Mouse (Mus musculus) G1E (cell line): ENCODE measurements at regions not wholly inside any gene's neighbourhood (a gene's known extent, or its start where the extent isn't known, plus 50 kb on each side); places are given as distances from the start of the nearest gene placed in this dataset.

Experiments used
- ATAC-seq: 2 replicates; pipeline ENCODE4 v1.8.0; 2016; ENCODE audit warnings: mild to moderate bottlenecking; ENCODE audit not compliant: insufficient number of reproducible peaks, poor library complexity, low FRiP score, severe bottlenecking; ENCODE audit errors: extremely low read depth
- DNase-seq: peaks from one replicate; pipeline ENCODE4 v3.0.0; 2012; ENCODE audit warnings: low spot score
- H3K27me3 ChIP-seq: 2 replicates; pipeline ENCODE4 v1.6.1; 2012; ENCODE audit warnings: mild to moderate bottlenecking, low read length, inconsistent platforms; ENCODE audit not compliant: insufficient read depth
- H3K36me3 ChIP-seq: replicated peaks from 2 replicates; pipeline ENCODE3; 2012; ENCODE audit warnings: mild to moderate bottlenecking, inconsistent platforms
- H3K4me1 ChIP-seq: 2 replicates; pipeline ENCODE4 v1.6.1; 2012; ENCODE audit warnings: low read depth, low read length, inconsistent platforms, mixed read lengths; ENCODE audit not compliant: insufficient read depth
- H3K4me3 ChIP-seq: 2 replicates; pipeline ENCODE4 v1.5.1; 2012; ENCODE audit warnings: low read depth, mild to moderate bottlenecking, inconsistent platforms, low read length, moderate library complexity, mixed read lengths
- H3K9me3 ChIP-seq: replicated peaks from 2 replicates; pipeline ENCODE4 v1.6.1; 2012; ENCODE audit warnings: inconsistent platforms
- CTCF ChIP-seq: IDR thresholded peaks from 2 replicates; pipeline ENCODE4 v1.5.1; 2012; ENCODE audit warnings: low read depth, low read length, inconsistent platforms, mixed read lengths
- GATA1 ChIP-seq: IDR thresholded peaks from 2 replicates; pipeline ENCODE4 v1.6.1; 2012; ENCODE audit warnings: borderline replicate concordance, low read length, inconsistent platforms, mixed read lengths
- GATA2 ChIP-seq: IDR thresholded peaks from 2 replicates; pipeline ENCODE4 v1.6.1; 2012; ENCODE audit warnings: low read depth, low read length, inconsistent platforms, borderline replicate concordance
- POLR2AphosphoS5 ChIP-seq: IDR thresholded peaks from 2 replicates; pipeline ENCODE4 v1.6.1; 2012; ENCODE audit warnings: low read depth, low read length, inconsistent platforms; ENCODE audit not compliant: insufficient replicate concordance
- TAL1 ChIP-seq: conservative IDR thresholded peaks from 2 replicates; pipeline ENCODE4 v1.6.1; 2012; ENCODE audit warnings: low read depth, low read length, inconsistent platforms, mixed read lengths

DNA sequence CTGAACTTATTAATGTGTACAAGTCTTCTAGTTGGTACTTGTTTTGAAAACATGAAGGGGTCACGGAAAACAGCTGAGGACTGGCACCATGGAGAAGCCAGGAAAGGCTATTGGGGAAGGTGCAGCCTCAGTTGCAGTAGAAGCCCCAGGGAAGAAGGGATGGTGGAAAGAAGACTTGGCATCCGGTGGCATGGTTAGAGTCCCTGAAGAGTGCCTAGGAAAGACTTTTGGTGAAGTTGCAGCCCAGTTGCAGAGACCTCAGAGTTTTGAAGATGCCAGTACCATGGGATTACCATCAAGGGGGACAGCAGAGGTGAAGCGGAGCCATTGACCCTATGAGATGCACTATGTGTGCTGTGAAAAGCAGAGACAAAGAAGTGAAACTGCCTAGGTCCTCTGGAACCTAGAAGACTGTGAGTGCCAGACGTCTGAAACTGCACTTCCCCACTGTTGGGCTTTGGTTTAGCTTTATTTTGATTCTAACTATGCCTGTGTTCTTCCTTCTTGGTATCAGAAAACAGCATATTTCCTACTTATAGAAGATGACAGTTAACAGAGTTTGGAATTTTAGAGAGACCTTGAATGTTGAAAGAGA, 96.9 kb upstream of the Zfp648 start:
- H3K4me3 ChIP-seq: no peak overlapping the region
- H3K9me3 ChIP-seq: no peaks in the 10 kb centered on the region
- DNase-seq: no peak
- no peaks in the 10 kb centered on the region for H3K4me1 ChIP-seq
- peaks cover 9% of the 10 kb centered on the region for H3K27me3 ChIP-seq
- TF ChIP-seq GATA1 (no peak), TAL1 (no peak), POLR2AphosphoS5 (no peak), CTCF (no peak), GATA2 (no peak)
- H3K36me3 ChIP-seq: no peaks in the 10 kb centered on the region
- no peak for ATAC-seq

GRCm38 (mm10) chr1:154104779-154105178, 96.2 kb upstream of the Zfp648 start:
- TF ChIP-seq POLR2AphosphoS5 (no peak), GATA1 (no peak), CTCF (no peak), GATA2 (no peak), TAL1 (no peak)
- Histone ChIP-seq H3K4me3 (no peak overlapping the region), H3K27me3 (peaks cover 10% of the 10 kb centered on the region), H3K4me1 (no peaks in the 10 kb centered on the region), H3K36me3 (no peaks in the 10 kb centered on the region), H3K9me3 (no peaks in the 10 kb centered on the region)
- DNase-seq (no peak), ATAC-seq (no peak)

GRCm38 (mm10) chr1:154112500-154112899, 88.5 kb upstream of the Zfp648 start:
- Histone ChIP-seq H3K4me3 (no peak overlapping the region), H3K36me3 (no peaks in the 10 kb centered on the region), H3K9me3 (no peaks in the 10 kb centered on the region), H3K4me1 (no peaks in the 10 kb centered on the region), H3K27me3 (peaks cover 17% of the 10 kb centered on the region)
- ATAC-seq (no peak), DNase-seq (no peak)
- TF ChIP-seq TAL1 (no peak), GATA1 (no peak), GATA2 (no peak), CTCF (no peak), POLR2AphosphoS5 (no peak)

DNA sequence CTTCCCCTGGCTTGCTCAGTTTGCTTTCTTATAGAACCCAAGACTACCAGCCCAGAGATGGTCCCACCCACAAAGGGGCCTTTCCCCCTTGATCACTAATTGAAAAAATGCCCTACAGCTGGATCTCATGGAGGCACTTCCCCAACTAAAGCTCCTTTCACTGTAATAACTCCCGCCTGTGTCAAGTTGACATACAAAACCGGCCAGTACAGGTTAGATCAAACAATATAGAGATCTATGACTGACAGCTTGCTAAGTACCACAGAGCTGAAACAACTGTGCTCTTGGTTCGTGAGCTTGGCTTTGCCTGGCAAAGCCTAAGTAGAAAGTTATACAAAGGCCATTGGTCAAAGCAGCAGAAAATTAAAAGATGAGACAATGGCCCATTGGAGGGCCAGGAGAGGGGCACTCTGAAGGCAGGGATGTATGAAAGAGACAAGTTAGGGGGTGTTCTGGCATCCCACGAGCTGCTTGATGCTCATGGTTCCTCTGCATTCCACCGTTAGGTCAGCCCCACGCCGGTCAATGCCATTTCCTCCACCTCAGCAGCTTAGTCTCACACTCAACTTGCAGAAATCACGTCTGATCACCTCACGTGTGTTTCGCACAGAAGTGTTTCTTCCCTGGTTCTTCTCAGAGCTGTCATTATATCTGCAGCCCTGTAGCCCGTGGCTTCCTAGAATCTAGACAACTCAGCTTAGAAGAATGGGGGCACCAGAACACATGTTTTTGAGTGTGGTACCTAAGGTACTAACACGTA, 87.5 kb upstream of the Zfp648 start:
- Histone ChIP-seq H3K4me3 (no peak overlapping the region), H3K9me3 (no peaks in the 10 kb centered on the region), H3K36me3 (no peaks in the 10 kb centered on the region), H3K4me1 (no peaks in the 10 kb centered on the region), H3K27me3 (peaks cover 20% of the 10 kb centered on the region)
- TF ChIP-seq CTCF: no peak
- TF ChIP-seq TAL1: no peak
- no peak for TF ChIP-seq GATA1
- TF ChIP-seq POLR2AphosphoS5: no peak
- TF ChIP-seq GATA2: no peak
- ATAC-seq (no peak), DNase-seq (no peak)

GRCm38 (mm10) chr1:154116188-154116710, 84.7 kb upstream of the Zfp648 start:
- DNase-seq: no peak
- no peak for TF ChIP-seq GATA1
- no peak for TF ChIP-seq GATA2
- TF ChIP-seq CTCF: no peak
- TF ChIP-seq POLR2AphosphoS5: no peak
- no peak for TF ChIP-seq TAL1
- no peak for ATAC-seq
- Histone ChIP-seq H3K9me3 (no peaks in the 10 kb centered on the region), H3K27me3 (peaks cover 19% of the 10 kb centered on the region), H3K4me1 (no peaks in the 10 kb centered on the region), H3K36me3 (no peaks in the 10 kb centered on the region), H3K4me3 (no peak overlapping the region)

- DNase-seq: no peak
- Histone ChIP-seq H3K27me3 (peaks cover 17% of the 10 kb centered on the region), H3K4me1 (no peaks in the 10 kb centered on the region), H3K9me3 (no peaks in the 10 kb centered on the region), H3K36me3 (no peaks in the 10 kb centered on the region), H3K4me3 (no peak overlapping the region)
- no peak for ATAC-seq
- no peak for TF ChIP-seq GATA1
- TF ChIP-seq CTCF: no peak
- TF ChIP-seq TAL1: no peak
- TF ChIP-seq POLR2AphosphoS5: no peak
Measured at GRCm38 (mm10) chr1:154117346-154117687, 83.7 kb upstream of the Zfp648 start.
